Mouse (Mus musculus) MN1 (cell line): ENCODE results near the gene Msi2.

Experiments used
- DNase-seq: peaks from one replicate; pipeline ENCODE4 v3.0.0-alpha.2; 2016; ENCODE audit warnings: low spot score

Msi2 gene

DNA sequence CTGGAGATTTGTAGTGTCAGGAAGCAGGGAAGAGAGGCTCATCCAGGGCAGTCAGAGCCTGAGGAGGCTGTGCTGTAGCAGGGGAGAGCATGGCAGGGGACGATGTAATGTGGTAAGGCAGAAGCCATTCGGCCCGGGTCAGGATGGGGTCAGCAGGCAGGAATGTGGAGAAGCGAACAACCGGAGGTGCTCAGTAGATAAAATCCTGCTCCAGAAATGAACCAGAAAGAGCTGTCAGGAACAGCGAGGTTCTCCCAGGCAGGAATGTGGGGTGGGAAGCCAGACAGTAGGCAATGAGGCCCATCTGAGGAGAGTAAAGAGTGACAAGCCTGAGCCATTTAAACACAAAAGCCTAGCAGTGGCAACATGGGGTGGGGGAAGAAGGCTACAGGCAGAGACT, 157.1 kb downstream of the Msi2 start:
- DNase-seq, result no peak

DNA sequence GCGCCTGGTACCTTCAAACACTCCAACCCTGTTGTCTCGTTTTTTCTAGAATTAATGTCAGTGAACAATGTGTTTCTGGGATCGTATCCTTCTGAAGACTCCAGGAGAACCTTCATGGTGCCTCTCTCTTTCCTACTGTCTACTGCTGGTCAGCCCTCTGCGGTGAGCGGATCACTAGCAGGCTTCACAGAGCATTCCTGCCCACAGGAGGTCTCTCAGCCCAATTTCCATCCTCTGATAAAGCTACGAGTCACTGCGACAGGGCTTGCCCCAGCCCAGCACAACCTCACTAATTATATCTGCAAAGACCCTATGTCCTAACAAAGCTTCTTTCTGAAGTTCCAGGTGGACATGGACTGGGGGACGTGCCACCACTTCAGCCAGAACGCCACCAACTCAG, 157.7 kb downstream of the Msi2 start:
- DNase-seq, result no peak

DNA sequence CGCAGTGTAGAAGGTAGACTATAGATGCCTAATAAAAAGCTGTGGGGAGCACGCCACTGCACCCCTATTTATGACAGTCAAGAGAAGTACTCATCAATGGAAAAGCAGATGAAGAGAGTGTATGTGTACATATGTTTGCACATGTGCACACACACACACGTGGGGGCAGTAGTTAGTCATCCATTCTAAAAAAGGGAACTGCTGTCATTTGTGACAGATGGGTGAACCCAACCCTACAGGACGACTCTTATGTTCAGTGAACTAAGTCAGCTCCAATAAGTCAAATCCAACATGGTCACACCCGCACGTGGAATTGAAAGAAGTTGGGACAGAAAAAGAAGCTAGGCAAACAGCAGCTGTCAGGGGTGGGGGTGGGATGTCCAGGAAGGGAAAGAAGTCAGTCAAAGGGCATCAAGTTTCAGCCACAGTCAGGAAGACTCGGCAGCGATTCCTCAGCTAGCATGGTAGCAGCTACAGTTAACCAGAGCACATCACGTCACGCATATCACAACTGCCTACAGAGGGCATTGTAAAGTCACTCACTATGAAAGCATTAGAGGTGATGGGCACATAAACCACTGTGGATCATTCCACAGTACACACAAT, 158.8 kb downstream of the Msi2 start:
- DNase-seq, result no peak

DNA sequence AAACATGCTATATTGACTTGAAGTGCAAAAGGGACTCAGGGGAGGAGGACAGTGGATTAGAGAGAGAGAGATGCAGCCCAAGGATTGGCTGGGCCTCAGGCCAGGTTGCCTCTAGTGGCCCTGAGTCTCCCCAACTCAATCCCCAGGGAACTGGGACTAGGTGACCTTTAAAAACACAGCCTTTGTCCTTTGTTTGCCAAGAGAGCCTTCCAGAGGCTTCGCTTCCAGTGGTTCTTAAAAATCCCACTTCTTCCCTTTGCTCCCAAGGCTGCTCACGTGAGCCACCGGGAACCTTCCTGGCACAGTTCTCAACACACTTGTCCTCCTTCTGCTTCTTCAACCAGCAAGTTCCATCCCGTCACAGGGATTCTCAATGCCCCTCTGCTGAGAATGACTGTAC, 159.6 kb downstream of the Msi2 start:
- no peak for DNase-seq

DNA sequence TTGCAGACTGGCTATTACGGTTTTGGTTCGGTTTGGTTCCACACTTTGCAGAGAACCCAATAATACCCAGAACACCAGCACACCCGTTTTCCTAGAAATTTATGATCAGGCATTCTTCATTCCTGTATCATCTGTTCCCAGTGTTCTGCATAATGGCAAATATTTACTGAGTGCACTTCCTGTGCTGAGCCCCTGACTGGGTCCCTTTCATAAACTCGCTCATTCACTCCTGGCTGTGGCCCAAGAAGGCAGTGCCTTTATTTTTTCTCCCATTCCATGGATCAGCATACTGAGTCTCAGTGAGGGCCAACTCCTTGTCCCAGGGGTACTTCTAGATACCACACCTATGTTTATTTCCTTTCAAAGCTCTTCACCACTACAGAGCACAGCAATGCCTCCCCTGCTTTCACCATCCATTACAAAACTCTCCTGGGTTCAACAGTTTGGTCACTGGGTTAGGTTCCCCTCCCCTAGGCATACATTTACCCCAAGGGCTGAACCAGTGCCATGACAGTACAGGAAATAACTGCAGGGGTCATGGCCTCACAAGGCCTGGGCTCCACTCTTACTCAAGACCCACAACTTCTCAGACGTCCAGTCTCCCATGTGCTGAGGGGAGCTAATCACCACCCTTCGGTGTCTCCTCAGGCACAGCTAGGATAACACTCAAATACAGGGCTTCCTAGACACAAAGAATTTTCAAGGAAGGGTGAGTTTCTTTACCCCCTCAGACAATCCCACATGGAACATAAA, 160.3 kb downstream of the Msi2 start:
- DNase-seq, result no peak

DNA sequence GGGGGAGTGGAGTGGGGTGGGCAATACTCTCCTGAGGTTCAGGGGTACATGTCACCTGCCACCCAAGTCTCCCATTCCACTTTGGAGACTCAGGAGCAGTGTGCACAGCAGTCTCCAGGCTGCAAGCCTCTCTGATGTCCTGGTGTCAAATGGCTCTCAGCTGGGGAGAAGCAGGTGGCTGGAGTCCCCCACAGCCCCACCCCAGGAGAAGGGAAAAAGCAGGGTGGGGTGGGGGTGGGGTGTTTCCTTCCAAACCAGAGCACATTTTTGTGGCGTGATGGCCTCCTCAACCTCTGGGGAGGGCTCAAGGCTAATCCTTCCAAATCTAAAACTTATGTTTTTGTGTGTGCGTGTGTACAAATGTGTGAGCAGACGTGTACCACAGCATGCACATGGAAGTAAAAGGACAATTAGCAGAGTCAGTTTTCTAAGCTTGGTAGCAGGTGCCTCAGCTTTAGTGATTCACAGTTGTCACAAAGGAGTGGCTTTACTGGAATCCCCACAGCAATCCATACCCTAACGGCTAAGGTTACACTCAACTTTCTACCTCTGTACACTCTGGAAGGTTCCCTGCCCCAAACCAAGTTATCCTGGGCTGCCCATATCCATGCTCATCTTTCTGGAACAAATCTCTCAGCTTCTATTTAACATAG, 161.1 kb downstream of the Msi2 start:
- DNase-seq, result no peak

DNA sequence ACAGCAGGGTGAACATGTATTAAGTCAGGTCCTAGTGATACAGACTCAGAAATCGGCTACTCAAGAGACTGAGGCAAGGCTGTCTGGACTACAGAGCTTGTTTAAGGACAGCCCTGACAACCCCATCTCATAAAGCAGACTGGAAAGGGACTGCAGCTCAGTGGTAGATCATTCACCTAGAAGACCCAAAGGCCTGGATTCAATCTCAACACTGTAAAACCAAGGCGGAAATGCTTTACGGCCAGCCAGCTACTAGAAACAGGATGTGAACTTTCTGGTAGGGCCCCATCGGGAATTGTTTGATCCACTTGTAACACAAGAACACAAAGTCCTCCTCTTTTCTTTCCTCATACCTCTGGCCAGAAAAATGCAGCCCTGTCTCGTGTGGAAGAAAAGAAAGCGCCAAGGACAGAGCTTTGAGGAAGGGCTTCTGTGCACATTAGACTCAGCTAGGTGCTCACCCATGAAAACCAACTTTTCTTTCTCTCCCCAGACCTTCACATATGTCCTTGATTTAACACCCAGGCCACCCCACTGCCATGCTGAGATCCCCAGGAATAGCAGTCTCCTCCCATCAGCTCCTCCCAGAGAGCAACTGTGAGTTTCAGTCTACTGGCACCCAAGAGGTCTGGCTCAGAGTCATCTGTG, 162.3 kb downstream of the Msi2 start:
- no peak for DNase-seq

DNA sequence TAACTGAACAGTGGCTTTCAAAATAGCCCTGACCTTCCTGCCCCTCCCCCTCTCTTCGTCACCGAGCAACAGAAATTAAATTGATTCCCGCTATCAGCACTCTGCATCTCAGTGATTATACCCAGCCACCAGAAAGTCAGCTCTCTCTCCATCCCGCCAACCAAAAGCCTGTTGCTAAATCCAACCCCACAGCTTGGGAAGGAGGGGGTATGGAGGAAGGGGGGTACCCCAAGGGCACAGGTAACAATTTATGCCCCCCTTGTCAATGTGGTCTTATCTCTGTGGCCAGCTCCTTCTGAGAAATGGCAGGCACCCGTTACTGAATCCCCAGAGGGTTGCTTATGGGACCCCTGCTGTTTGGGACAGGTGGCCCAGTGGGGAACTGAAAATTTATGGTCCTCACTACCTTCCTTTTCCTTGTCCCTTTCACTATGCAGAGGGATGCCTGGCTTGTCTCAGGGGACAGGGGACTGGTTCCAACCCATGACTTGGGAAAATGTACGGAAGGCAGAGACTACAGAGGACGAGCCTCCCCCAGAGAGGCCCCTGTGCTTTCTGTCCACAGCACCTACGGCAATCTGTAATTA, 163.0 kb downstream of the Msi2 start:
- peak; percentile 68 for DNase-seq

DNA sequence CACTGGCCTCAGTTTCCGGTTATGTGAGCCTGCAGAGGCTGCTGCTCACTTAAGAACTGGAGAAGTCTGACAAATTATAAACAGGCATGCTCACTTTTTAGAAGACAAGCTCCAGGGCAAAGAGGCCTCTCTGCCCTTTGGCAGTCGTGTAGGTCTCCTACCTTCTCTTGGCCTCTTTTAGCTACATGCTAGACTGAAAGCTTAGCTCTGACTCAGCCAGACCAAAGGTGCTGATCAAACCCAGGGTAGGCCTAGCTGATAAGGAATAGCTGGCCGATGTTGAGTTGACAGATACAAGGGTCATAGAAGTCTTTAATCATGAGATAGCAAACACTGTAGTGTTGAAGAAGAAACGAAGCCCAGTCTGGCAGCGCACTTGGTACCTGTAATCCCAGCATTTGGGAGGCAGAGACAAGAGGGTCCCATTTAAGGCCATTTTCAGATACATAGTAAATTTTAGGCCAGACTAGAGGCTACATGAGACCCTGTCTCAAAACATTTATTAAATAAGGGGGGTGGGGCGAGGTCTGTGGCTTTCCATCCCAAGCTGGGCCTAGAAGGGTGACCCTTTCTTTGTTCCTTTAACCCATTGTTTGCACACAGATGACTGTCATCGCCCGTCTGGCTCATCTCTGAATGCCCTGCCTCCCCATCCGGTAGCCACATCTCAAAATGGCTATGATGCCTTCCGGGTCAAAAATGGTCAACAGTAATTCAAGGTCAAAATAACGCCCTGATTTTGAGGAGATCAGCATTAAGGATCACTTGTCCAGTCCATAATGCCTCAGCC, 164.6 kb downstream of the Msi2 start:
- no peak for DNase-seq

DNA sequence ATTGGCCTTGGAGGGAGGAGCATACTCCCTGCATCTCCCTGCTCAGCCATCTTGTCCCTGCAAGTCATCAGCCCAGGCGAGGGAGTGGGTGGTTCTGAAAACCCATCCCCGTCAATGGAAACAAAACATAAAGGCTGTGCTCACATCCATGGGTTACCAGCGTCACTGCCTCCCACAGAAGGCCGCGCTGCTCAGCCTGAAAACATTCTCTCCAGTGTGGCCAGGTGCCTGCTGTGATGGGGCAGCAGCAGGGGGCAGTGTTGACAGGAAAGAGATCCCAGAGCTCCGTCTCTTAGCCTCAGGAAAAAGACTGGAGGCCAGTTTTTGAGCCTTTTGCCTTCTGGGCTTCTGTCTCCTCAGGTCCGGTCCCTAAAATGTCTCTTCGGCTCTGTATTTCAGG, 165.3 kb downstream of the Msi2 start:
- peak; percentile 75 for DNase-seq

DNA sequence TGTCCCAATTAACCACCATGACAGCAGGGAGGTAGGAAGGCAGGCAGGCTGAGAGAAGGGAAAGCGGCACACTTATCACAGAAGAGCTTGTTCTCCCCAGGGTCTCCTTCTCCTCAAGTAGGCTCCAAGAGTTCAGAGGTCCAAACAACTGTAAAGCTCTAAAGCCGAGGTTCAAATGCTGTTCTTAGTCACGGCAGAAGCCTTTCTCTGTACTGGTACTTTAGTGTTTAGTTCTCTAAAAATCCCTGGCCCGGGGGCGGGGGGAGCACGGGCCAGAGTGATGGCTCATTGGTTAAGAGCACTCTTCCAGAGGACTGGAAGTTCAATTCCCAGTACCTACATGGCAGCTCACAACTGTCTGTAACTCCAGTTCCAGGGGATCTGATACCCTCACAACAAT, 165.9 kb downstream of the Msi2 start:
- no peak for DNase-seq

DNA sequence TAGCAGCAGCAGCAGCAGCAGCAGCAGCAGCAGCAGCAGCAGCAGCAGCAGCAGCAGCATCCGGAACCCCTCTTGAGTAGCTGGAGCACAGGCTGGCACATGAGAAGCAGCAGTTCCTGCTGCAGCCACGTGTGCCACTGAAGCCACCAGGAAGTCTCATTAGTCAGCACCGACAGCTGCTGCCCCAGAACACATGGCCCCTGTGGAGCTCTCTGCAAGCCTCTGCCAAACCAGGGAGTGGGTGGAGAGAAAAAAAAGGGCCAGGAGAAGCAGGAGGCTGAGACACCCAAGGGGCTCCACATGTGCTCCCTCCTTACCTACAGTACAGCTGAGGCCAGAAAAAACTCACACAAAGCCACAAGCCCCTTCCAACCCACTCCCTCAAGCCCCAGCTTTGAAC, 167.3 kb downstream of the Msi2 start:
- peak; percentile 87 for DNase-seq

DNA sequence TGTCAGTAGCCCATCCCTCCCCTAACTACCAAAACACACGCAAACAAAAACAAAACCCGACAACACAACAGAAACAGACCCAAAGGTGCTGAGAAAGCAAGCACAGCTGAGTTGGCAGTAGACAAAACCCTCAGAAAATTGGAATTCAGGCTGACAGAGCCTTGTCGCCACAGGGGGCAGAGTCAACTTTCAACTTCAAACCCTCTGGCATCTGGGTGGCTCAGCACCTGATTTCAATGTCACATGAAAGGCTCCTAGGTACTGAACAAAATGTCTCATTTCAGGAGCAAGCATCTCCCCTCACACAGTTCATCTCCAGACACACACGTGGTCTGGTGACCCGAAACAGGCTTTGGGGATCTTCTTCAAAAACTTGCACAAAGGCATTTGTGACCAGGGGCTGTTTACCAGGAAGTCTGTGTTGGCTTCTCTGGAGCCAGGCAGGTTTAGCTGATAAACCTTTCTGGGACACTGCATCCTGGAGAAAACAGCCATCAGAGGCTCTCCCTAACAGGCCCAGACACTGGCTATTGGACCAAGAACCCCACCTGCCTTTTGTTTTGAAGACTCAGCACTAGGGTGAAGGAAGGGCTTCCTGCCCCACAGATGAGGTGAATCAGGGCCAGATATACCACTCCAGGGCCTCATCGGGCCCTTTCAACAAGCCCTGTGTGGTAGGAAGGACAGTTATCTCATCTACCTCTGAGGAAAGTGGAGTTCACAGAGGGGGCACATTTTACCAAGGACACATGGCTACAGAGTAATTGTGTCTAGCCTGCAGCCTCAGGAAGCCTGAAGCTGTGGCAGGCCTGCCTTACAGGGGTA, 168.0 kb downstream of the Msi2 start:
- DNase-seq, result no peak

DNA sequence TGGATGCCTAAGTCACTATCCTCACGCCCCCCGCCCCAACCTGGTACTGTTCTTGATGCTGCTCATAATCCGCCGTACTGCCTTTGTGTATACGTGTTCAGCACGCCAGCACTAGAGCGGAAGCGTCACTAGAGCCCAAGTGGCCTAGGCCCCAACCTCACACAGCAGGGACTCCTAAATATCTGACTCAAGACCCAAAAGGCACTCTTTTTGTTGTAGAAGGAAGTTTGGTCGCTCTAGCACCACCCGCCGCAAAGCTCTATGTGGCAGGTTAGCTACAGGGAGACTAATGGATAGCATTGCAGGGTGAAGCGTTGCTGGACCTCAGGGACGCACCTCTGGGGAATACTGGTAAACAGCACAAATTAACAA, 168.8 kb downstream of the Msi2 start:
- no peak for DNase-seq

DNA sequence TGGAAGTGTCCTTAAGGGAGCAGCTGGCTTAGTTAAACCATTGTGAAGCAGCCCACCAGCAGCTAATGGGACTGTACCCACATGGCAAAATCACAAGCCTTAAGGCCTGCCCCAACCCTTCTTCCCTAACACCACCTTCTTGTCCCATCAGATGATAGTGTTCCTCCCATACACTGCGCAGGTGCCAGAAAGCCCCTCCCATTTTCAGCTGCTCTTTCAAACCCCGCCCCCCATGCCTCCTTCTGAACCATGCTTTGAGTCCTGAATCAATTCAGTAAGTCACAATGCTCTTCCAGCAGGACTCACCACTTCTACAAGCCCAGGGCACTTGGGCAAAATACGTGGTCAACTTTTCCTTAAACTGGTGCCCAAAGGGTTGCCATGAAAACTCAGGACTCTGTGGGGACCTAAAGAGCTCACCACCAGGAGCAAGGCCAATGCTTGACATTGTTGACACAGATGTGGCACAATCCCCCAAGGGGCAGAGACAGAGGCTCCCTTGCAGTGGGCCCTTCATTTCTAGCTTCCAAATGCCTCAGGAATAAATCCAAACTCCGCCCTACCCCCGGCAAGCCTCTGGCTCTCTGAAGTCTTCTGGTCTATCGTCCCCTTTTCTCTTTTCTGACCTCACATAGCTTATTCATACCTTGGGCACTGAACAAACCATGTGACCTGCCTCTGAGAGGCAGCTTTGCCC, 169.3 kb downstream of the Msi2 start:
- DNase-seq, result no peak

DNA sequence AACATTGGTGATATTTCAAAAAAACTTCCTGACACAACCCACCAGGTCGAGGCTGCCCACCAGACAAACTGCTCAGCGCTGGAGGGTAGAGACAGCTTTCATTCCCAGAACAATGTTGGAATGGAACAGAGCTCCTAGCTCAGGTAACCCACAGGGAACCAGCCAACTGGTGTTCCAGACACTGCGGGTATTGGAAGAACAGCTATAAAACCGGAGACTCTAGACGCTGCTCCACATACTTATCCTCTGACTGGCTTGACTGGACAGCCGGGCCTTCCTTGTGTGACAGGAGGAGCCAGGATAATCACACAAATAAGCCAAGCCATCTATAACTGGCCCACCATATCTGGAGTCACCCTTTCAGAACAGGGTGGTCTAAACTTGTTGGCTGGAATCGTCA, 169.9 kb downstream of the Msi2 start:
- no peak for DNase-seq

DNA sequence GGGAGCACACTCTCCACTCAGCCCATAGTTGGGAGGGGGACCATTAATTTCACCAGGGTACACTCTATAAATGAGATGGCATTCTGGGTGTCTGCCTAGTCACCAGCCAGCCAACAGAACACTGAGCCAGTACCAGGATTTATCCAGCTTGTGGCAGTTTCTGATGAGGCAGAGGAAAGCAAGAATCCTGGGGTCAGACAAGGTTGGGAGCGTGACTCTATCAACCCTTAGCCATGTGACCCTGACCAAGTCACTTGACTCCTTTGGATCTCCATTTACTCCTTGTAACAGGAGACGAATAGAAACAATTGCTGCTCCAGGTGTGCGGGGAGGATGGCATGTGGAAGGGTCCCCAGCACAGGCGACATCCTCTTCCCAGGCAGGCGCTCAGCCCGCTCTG, 174.5 kb downstream of the Msi2 start:
- no peak for DNase-seq

DNA sequence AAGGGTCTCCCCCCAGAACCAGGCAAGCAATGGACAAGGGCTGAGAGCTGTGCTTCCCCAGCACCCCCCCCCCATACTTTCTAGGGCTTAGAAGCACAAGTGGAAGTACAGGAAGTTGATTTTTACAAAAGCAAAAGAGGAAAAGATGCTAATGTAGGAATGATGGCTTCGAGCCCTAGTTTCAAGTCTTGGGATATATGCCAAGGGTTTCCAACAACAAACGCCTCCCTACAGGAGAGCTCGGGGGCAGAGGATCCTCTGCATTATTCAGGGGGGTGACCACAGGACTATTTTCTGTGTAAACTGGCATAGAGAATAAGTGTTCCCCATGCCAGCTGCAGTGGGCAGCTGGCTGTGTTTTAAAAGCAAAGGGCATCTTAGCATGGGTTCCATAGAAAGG, 175.5 kb downstream of the Msi2 start:
- no peak for DNase-seq

DNA sequence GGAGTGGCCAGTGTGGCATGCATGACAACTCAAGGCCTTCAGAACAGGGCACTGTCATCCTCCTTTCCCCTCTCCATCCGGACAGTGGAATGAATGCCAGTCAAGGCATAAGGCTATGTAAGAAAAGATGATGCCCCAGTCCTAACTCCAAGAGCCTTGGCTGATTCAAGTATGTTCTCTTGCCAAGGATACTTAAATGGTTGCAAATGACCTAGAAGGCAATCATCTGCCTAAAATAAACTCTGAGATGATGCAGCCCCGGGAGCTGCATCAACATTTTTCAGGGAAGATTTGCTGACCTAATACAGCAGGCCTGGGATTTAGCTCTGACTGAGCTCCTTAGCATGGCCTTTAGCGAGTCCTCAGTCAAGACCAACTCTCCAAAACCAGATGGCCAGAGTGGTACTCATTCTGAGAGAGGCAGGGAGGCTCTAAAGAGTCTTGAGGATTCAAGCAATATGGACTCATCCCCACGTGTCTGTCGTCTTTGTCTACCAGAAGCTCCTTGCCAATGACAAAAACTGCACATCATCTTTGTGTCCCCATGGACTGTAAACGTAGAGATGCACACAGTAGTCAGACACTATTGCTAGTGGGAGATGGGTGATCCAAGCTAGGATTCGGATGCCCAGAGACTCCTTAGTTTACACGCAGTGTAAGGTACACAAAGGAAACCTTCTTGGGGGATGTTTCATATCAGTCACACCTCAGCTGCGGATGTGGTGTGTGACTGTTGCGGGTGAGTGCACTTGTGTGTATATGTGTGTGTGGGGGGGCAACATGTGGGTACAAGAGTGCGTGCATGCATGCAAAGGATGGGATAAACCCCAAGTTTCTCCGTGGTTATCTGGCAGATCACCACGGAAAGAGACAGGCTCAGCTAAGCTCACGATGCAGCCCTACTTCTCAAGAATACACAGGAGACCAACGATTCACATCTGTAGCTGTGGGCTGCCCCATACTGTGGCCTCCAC, 176.4 kb downstream of the Msi2 start:
- no peak for DNase-seq
